Mouse (Mus musculus): Measurements from ENCODE around the gene Thap4.

DNA sequence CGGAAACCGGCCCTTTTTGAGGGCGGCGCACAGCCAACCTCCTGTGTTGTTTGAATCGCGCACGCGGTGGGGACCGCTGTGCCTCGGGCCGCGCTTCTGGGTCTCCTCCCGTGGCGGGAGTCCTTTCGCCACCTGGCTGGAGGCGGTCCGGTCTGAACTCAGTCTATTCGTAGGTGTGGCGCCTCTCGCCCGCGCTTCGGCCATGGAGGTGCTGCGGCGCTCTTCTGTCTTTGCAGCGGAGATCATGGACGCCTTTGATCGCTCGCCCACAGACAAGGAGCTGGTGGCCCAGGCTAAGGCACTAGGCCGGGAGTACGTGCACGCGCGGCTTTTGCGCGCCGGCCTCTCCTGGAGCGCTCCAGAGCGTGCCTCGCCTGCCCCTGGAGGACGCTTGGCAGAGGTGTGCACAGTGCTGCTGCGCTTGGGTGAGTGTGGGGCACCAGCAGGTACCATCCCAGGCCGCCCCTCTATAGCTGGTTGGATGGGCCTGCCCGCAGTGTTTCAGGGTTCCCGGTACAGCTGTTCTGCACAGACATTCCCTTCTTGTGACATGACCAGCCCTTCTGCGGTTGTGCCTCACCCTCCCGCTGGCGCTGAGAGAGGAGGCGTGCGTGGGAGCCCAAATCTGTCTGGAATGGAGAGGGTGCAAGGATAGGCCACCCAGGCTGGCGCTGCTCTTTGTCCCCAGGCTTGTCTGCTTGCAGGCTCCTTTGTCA, 68.3 kb downstream of the Thap4 start:
- TF ChIP-seq CTCF (IDR thresholded peaks at IDR 0.05; ENCODE audit: low read depth) (peak; percentile 53), EP300 (IDR thresholded peaks at IDR 0.05; ENCODE audit: low read depth) (no peak)
